Mouse (Mus musculus): ENCODE results near the gene Gm4181. TPM values are rescaled to one million over a fixed set of nuclear protein-coding genes. Genes with fewer than 3 reads are reported as not detected.
"Not testable (repeated sequence)": the region's sequence is repeated elsewhere in the genome, so short reads cannot be mapped to it uniquely, and the experiment has no call there.

The Gm4181 gene
- not detected in 2 replicates for polyA plus RNA-seq (2015; fragmentation: Nextera tagmentation; extraction: Ambion mirVana)

- not testable (repeated sequence) for H3K4me3 ChIP-seq; H3K36me3 ChIP-seq (ENCODE audit: poor library complexity, severe bottlenecking); H3K4me1 ChIP-seq; H3K27me3 ChIP-seq; H3K4me2 ChIP-seq; H3K27ac ChIP-seq; H3K9ac ChIP-seq; ATAC-seq; H3K9me3 ChIP-seq (replicated peaks)
- WGBS = 71% methylated on average over 1 of the region's 1 CpGs
Observed at GRCm38 (mm10) chr14:51635566-51635965, at the start of gene Gm4181. Gene Gm4181 (minus strand): TSS chr14:51635666.

- 92% methylated on average over 5 of the region's 5 CpGs for WGBS
- no peak overlapping the region for H3K4me2 ChIP-seq
- H3K36me3 ChIP-seq (ENCODE audit: poor library complexity, severe bottlenecking) = no peaks in the 10 kb centered on the region
- no peaks in the 10 kb centered on the region for H3K9me3 ChIP-seq (replicated peaks)
- no peaks in the 10 kb centered on the region for H3K4me1 ChIP-seq
- H3K27ac ChIP-seq = no peak overlapping the region
- no peak overlapping the region for H3K9ac ChIP-seq
- no peaks in the 10 kb centered on the region for H3K27me3 ChIP-seq
- ATAC-seq = no peak
- no peak overlapping the region for H3K4me3 ChIP-seq
Observed at GRCm38 (mm10) chr14:51677269-51677668, 41.8 kb upstream of the Gm4181 start.

DNA sequence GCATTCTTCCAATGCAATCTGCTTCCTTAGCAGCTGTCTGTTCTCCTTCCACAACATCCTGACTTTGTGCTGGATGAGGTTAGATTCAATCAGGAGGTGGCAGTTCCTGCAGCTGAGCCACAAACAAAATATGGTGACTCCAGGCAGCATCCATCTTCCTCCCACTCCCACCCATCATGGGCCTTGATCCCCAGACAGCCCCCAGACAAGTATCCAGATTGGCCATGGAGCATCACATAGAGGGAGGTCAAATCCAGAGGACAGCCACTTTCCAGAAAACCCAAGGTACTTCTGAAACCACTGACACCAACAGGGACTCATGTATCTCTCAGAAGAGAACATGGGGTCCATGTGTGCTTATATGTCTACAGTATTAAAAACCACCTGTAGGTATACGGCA, 3.0 kb downstream of the Gm4181 start:
- not testable (repeated sequence) for H3K9ac ChIP-seq; H3K9me3 ChIP-seq (replicated peaks); H3K27me3 ChIP-seq; H3K4me3 ChIP-seq; H3K4me2 ChIP-seq; H3K27ac ChIP-seq; H3K36me3 ChIP-seq (ENCODE audit: poor library complexity, severe bottlenecking); H3K4me1 ChIP-seq; ATAC-seq
- 100% methylated on average over 1 of the region's 1 CpGs for WGBS

GRCm38 (mm10) chr14:51611210-51611609, 24.3 kb downstream of the Gm4181 start, which contains the start of gene Gm17078:
Gene Gm17078 (minus strand): TSS chr14:51611310.
- Histone ChIP-seq H3K27me3 (no peaks in the 10 kb centered on the region), H3K4me1 (no peaks in the 10 kb centered on the region), H3K4me2 (no peak within 1 kb of the TSS), H3K9ac (no peak within 1 kb of the TSS), H3K27ac (no peak within 1 kb of the TSS), H3K36me3 (ENCODE audit: poor library complexity, severe bottlenecking) (no peaks in the 10 kb centered on the region), H3K4me3 (no peak within 1 kb of the TSS), H3K9me3 (replicated peaks) (no peaks in the 10 kb centered on the region)
- ATAC-seq = no peak
- WGBS = 85% methylated on average over 1 of the region's 1 CpGs

DNA sequence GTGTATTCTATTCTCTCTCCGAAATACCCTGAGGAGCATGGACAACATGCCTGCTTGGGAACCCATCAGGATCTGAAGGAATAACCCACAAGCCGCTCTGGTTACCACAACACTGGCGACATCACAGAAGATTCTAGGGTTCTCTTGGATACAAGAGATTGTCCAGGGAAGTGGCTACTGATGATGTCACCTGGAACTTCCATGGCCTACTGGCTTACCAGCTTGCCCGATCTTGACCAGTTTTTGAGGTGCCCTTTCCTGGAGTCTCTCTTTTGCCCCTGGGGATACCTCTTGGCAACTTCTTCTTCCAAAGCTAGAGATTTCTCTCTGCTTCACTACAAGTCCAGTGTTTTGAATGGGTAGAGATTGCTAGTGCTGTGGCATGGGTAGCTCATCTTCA, 43.4 kb downstream of the Gm4181 start, which contains the start of gene Gm17174:
Gene Gm17174 (minus strand): TSS at position 101 of the 400 bp plus-strand sequence.
- not testable (repeated sequence) for H3K9me3 ChIP-seq (replicated peaks); H3K27me3 ChIP-seq; H3K27ac ChIP-seq; H3K36me3 ChIP-seq (ENCODE audit: poor library complexity, severe bottlenecking); H3K4me2 ChIP-seq; H3K4me1 ChIP-seq; H3K9ac ChIP-seq; H3K4me3 ChIP-seq; ATAC-seq
- WGBS = 91% methylated on average over 4 of the region's 4 CpGs

Other genes starting within 250 kb of the Gm4181 start
- gene Vmn2r88, start 224.8 kb downstream of the Gm4181 start, polyA plus RNA-seq (2015; fragmentation: Nextera tagmentation; extraction: Ambion mirVana) = not detected in 2 replicates
- gene Vmn2r89, start 183.8 kb downstream of the Gm4181 start, polyA plus RNA-seq (2015; fragmentation: Nextera tagmentation; extraction: Ambion mirVana) = not detected in 2 replicates
- not detected in 2 replicates for gene Gm5622, start 82.9 kb downstream of the Gm4181 start, polyA plus RNA-seq (2015; fragmentation: Nextera tagmentation; extraction: Ambion mirVana)
- not detected in 2 replicates for gene Gm17175, start 61.6 kb downstream of the Gm4181 start, polyA plus RNA-seq (2015; fragmentation: Nextera tagmentation; extraction: Ambion mirVana)
- gene Gm17174, start 43.5 kb downstream of the Gm4181 start, polyA plus RNA-seq (2015; fragmentation: Nextera tagmentation; extraction: Ambion mirVana) = not detected in 2 replicates
- gene Gm17078, start 24.4 kb downstream of the Gm4181 start, polyA plus RNA-seq (2015; fragmentation: Nextera tagmentation; extraction: Ambion mirVana) = not detected in 2 replicates
- gene Gm17079, start 59.8 kb upstream of the Gm4181 start, polyA plus RNA-seq (2015; fragmentation: Nextera tagmentation; extraction: Ambion mirVana) = not detected in 2 replicates
- not detected in 2 replicates for gene Gm5800, start 81.5 kb upstream of the Gm4181 start, polyA plus RNA-seq (2015; fragmentation: Nextera tagmentation; extraction: Ambion mirVana)
- gene Ang4, start 137.9 kb upstream of the Gm4181 start, polyA plus RNA-seq (2015; fragmentation: Nextera tagmentation; extraction: Ambion mirVana) = not detected in 2 replicates
- gene AY358078, start 164.4 kb upstream of the Gm4181 start, polyA plus RNA-seq (2015; fragmentation: Nextera tagmentation; extraction: Ambion mirVana) = not detected in 2 replicates
- gene Ear6, start 218.0 kb upstream of the Gm4181 start, polyA plus RNA-seq (2015; fragmentation: Nextera tagmentation; extraction: Ambion mirVana) = not detected in 2 replicates
- gene Mettl17, start 249.2 kb upstream of the Gm4181 start, polyA plus RNA-seq (2015; fragmentation: Nextera tagmentation; extraction: Ambion mirVana) = 60.5 and 76.5 TPM in 2 replicates